Mouse (Mus musculus) 3T3-L1 (cell line): ENCODE measurements at regions not wholly inside any gene's neighbourhood (a gene's known extent, or its start where the extent isn't known, plus 50 kb on each side); places are given as distances from the start of the nearest gene placed in this dataset.

Experiments used
- DNase-seq: peaks from one replicate; pipeline ENCODE4 v3.0.0-alpha.2; 2015; ENCODE audit warnings: low read depth, low spot score

DNA sequence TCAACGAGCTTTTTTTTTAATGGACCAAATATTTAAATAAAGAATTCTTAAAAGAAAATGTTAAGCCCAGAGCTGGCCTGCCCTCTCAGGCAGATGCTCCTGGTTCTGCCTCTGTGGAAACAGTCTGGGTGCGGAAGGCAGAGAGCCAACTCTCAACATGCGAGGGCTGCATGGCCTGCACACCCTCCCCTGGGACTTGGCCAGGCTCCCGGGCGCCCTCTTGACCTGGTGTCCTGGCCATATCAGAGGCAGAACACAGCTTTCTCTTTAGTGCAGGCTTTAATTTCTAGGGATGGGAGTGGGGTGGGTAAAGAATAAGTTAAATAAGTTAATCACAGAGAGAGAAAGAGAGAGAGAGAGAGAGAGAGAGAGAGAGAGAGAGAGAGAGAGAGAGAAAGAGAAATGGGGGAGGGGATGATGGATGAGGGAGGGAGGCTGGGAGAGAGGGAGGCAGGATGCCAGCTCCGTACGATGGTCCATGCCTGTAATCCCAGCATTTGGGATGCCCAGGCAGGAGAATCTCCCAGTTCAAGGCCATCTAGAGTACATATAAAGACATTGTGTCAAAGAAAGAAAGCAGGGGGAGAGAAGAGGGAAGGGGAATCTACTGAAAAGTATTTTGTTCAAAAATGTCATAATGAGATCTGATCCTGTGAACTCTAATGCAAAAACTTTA is 123.2 kb upstream of the Plekha5 start:
- no peak for DNase-seq

GRCm38 (mm10) chr6:140299653-140300052 is 124.2 kb upstream of the Plekha5 start:
- no peak for DNase-seq

- no peak for DNase-seq
Measured at GRCm38 (mm10) chr6:140297969-140298554, 125.8 kb upstream of the Plekha5 start.

GRCm38 (mm10) chr6:140297561-140297960 is 126.3 kb upstream of the Plekha5 start:
- DNase-seq: no peak

GRCm38 (mm10) chr6:140290109-140290508 is 133.7 kb upstream of the Plekha5 start:
- DNase-seq: no peak

DNA sequence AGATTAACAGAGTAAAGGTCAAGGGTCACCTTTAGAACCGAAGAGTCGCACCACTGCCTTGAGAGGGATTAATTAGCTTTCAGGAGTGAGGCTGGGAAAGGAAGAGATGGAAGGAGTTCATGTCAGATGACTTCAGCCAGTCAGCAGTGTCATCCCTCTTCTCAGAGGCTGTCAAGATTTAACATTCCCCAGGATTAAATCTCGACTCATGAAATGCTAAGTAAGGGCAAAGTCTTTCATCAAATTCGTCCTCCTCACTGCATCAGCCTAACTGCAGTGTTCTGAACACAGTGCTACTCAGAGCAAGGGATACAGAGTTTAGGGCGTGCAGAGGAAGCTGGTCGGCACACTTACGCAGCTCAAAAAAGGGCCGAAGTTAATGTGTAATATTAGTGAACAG is 135.1 kb upstream of the Plekha5 start:
- no peak for DNase-seq

GRCm38 (mm10) chr6:140282285-140282577 is 141.6 kb upstream of the Plekha5 start:
- no peak for DNase-seq

DNA sequence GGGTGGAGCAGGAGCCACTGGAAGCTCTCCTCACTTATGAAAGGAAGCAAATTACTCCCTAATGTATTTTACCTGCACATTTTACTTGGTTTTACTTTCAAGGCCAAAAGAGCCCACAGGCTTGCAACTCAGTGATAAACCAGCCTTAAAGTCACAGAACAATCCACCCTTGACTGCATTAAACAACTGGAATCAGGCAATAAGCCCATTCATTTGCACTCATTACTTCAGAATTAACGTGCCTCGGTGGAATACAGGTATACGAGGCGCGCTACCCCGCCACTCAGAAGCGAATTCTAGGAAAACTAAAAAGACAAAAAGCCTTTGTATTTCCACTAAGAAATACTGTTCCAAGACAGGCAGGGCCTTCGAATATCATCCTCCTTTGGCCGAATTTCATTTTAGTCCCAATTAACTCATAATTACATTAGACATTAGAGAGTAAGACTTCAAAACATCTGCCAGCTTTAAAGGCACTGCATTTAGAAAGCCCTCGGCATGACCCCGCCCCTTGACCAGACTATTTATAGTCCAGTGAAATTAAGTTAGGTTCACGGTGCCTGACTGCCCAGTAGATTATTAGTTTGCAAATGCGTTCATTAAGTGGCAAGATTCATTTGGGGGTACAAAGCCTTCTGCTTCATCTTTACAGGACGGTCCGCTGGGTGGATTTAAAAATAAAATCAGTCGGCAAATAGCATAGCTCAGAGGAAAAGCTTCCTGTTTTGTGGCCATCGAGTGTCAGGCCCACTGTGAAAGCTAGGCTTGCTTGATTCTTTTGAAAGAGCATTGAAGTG is 142.2 kb upstream of the Plekha5 start:
- no peak for DNase-seq

GRCm38 (mm10) chr6:140280817-140281475 is 142.9 kb upstream of the Plekha5 start:
- no peak for DNase-seq

DNA sequence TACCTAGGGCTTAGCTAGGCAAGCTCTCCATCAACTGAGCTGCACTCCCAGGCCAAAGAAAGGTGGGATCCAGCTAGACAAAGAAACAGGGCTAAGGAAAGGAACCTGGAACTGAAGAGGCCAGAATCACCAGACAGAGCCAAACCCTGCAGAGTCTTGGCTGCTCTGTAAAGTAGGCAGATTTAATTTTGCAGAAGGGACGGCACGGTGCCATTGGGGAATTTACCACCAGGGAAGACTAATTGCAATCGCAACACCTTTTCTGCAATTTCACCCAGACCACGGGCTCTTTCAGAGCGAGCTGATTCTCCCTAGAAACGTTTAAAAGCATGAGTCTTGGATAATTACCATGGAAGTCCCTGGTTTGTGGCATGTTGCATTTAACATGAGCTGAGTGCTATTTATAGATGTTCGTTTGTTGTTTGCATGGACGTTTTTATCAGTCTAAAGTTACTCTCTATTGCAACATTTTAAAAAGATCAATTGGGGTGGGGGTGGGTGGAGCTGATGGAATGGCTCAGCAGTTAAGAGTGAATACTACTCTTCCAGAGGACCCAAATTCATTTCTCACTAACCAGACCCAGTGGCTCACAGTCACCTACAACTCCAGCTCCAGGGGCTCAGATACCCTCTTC is 144.0 kb upstream of the Plekha5 start:
- DNase-seq: no peak

GRCm38 (mm10) chr6:140278750-140279149 is 145.1 kb upstream of the Plekha5 start:
- DNase-seq: no peak

DNA sequence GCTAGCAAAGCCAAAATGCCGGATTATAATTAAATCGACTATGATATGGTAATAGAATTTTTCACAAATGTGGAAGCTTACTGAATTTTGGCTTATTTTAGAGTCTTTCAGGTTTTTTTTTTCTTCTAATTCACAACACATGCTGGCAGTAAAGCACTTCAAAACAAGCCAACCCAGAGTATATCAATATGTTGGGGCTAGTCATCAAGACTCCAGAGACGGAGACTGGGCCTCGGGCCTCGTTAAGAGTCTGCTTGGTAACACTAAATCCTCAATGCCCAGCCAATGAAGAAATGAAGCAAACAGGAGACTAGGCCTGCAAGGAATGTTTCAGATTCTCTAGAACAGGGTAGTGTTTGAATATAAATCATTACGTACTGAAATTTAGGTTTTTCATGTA is 153.3 kb upstream of the Plekha5 start:
- no peak for DNase-seq

GRCm38 (mm10) chr6:140268315-140269070 is 155.4 kb upstream of the Plekha5 start:
- no peak for DNase-seq

- DNase-seq: no peak
Measured at GRCm38 (mm10) chr6:140263920-140264319, 159.9 kb upstream of the Plekha5 start.

- DNase-seq: no peak
Measured at GRCm38 (mm10) chr6:140261813-140262212, 162.0 kb upstream of the Plekha5 start.

GRCm38 (mm10) chr6:140258761-140259160 is 165.1 kb upstream of the Plekha5 start:
- DNase-seq: no peak

GRCm38 (mm10) chr6:140258101-140258500 is 165.8 kb upstream of the Plekha5 start:
- no peak for DNase-seq

DNA sequence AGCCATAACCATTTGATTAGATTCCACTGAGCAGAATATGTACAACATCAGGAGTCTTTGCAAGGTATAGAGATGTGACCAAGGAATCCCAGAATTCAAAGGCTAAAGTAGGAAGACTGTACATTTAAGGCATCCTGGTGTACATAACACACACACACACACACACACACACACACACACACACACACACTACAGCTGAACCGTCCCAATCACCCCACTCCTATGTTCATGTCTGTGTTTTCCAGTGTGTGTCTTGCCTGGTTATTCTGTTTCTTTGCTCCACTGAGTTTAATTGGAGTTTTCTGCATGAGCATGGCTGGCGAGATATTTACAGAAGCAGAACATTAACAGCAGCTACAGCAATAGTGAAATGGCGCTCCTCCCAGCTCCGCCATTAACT is 172.3 kb upstream of the Plekha5 start:
- DNase-seq: no peak

DNA sequence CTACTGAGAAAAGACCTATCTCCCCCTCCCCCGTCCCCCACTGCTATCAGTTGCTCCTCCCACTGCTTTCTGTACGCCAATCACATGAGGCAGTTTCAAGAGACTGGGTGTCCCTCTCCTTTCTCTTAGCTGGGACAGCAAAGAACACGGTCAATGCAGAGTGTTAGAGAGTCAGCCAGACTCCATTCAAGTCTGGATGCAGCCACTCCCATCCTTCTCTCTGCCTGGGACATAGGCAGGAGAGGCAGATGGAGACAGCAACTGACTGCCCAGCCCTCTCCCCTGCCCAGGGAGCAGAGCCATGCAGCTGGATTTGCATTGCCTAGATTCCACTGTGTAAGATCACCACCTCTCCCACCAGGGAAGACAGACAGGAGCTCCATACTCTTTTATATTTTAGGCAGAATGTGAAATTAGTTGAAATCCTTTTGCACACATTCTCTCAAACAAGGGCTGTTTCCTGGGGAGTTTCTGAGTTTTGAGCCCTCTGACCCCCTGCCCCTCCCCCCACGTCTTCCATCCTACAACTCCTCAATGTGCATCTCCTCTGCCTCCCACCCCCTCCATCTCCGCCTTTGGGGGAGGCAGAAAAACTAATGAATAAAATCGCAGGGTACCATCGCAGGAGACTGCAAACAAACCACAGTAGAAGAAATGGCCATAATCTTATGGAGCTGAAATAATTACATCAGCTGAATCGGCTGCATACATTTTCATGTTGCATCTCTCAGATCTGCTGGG is 180.3 kb upstream of the Plekha5 start:
- DNase-seq: no peak

GRCm38 (mm10) chr6:140239356-140239755 is 184.5 kb upstream of the Plekha5 start:
- no peak for DNase-seq

DNA sequence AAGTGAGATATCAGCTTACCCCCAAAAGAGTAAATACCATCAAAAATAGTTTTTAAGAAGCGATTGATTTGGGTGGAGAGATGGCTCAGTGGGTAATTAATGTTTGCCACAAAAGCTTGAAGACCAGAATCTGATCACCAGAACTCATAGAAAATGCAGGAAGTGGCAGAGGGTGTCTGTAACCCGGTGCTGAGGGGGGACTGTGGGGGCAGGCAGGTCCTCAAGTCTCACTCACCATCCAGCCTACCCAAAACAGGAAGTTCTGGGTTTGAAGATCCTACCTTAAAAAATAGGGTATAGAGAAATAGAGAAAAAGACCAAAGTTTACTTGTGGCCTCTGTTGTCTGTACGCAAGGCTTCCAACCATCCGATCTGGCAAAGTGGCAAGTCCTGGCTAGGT is 190.3 kb upstream of the Plcz1 start:
- DNase-seq: no peak
